ENCODE assay signal across 6 mouse cellular contexts in genomic region chrX:49370384-49370783, GRCm38 (mm10).
"Had no signal": no experiment of that assay in that cellular context is flagged by ENCODE, and none has a peak within 500 bp of the region (broad histone marks: within the 10 kb centered on the region; RNA-seq: fewer than 3 reads in every experiment).

No protein-coding gene starts in this region.

- DNase-seq: kidney, adult 2 months; kidney, postnatal 14 days; lung, postnatal 14 days; right cerebral cortex, adult 18-20 months; right cerebral cortex, postnatal 25 days; thymus, postnatal 36 days had no signal
